Mouse (Mus musculus): ENCODE results near the gene Cpne2. TPM values are rescaled to one million over a fixed set of nuclear protein-coding genes. Genes with fewer than 3 reads are reported as not detected.

The Cpne2 gene
- polyA plus RNA-seq, 1 experiment = 0.08 TPM

- no peak for TF ChIP-seq GATA1 (IDR thresholded peaks at IDR 0.05; ENCODE audit: low read length)
Measured at GRCm38 (mm10) chr8:94528245-94528644, 4.5 kb upstream of the Cpne2 start.

- no peak for TF ChIP-seq GATA1 (IDR thresholded peaks at IDR 0.05; ENCODE audit: low read length)
Measured at GRCm38 (mm10) chr8:94529875-94530274, 2.9 kb upstream of the Cpne2 start.

- TF ChIP-seq GATA1 (IDR thresholded peaks at IDR 0.05; ENCODE audit: low read length) = no peak
Measured at GRCm38 (mm10) chr8:94530643-94531042, 2.1 kb upstream of the Cpne2 start.

- TF ChIP-seq GATA1 (IDR thresholded peaks at IDR 0.05; ENCODE audit: low read length) = no peak
Measured at GRCm38 (mm10) chr8:94532000-94532399, 790 bp upstream of the Cpne2 start.

- no peak for TF ChIP-seq GATA1 (IDR thresholded peaks at IDR 0.05; ENCODE audit: low read length)
Measured at GRCm38 (mm10) chr8:94532525-94532872, 291 bp upstream of the Cpne2 start.

- TF ChIP-seq GATA1 (IDR thresholded peaks at IDR 0.05; ENCODE audit: low read length) = no peak
Measured at GRCm38 (mm10) chr8:94534612-94535011, 1.8 kb downstream of the Cpne2 start.

- TF ChIP-seq GATA1 (IDR thresholded peaks at IDR 0.05; ENCODE audit: low read length) = no peak
Measured at GRCm38 (mm10) chr8:94535631-94536030, 2.8 kb downstream of the Cpne2 start.

GRCm38 (mm10) chr8:94537456-94537855, 4.7 kb downstream of the Cpne2 start:
- no peak for TF ChIP-seq GATA1 (IDR thresholded peaks at IDR 0.05; ENCODE audit: low read length)

- no peak for TF ChIP-seq GATA1 (IDR thresholded peaks at IDR 0.05; ENCODE audit: low read length)
Measured at GRCm38 (mm10) chr8:94540025-94540424, 7.2 kb downstream of the Cpne2 start.

- no peak for TF ChIP-seq GATA1 (IDR thresholded peaks at IDR 0.05; ENCODE audit: low read length)
Measured at GRCm38 (mm10) chr8:94540889-94541795, 8.4 kb downstream of the Cpne2 start.

GRCm38 (mm10) chr8:94543981-94544380, 11.2 kb downstream of the Cpne2 start:
- TF ChIP-seq GATA1 (IDR thresholded peaks at IDR 0.05; ENCODE audit: low read length) = no peak

GRCm38 (mm10) chr8:94549041-94549440, 16.3 kb downstream of the Cpne2 start:
- TF ChIP-seq GATA1 (IDR thresholded peaks at IDR 0.05; ENCODE audit: low read length) = no peak

- TF ChIP-seq GATA1 (IDR thresholded peaks at IDR 0.05; ENCODE audit: low read length) = no peak
Measured at GRCm38 (mm10) chr8:94549482-94549881, 16.7 kb downstream of the Cpne2 start.

GRCm38 (mm10) chr8:94549998-94550397, 17.2 kb downstream of the Cpne2 start:
- TF ChIP-seq GATA1 (IDR thresholded peaks at IDR 0.05; ENCODE audit: low read length) = no peak

GRCm38 (mm10) chr8:94551471-94552422, 19.0 kb downstream of the Cpne2 start:
- no peak for TF ChIP-seq GATA1 (IDR thresholded peaks at IDR 0.05; ENCODE audit: low read length)

- no peak for TF ChIP-seq GATA1 (IDR thresholded peaks at IDR 0.05; ENCODE audit: low read length)
Measured at GRCm38 (mm10) chr8:94552696-94553095, 19.9 kb downstream of the Cpne2 start.

All from G1E-ER4 (cell line).